Mouse (Mus musculus): ENCODE results near the gene Pitpnm2.
A peak's percentile ranks its signal among the peaks of the same experiment; 100 is the strongest.

The Pitpnm2 gene

DNA sequence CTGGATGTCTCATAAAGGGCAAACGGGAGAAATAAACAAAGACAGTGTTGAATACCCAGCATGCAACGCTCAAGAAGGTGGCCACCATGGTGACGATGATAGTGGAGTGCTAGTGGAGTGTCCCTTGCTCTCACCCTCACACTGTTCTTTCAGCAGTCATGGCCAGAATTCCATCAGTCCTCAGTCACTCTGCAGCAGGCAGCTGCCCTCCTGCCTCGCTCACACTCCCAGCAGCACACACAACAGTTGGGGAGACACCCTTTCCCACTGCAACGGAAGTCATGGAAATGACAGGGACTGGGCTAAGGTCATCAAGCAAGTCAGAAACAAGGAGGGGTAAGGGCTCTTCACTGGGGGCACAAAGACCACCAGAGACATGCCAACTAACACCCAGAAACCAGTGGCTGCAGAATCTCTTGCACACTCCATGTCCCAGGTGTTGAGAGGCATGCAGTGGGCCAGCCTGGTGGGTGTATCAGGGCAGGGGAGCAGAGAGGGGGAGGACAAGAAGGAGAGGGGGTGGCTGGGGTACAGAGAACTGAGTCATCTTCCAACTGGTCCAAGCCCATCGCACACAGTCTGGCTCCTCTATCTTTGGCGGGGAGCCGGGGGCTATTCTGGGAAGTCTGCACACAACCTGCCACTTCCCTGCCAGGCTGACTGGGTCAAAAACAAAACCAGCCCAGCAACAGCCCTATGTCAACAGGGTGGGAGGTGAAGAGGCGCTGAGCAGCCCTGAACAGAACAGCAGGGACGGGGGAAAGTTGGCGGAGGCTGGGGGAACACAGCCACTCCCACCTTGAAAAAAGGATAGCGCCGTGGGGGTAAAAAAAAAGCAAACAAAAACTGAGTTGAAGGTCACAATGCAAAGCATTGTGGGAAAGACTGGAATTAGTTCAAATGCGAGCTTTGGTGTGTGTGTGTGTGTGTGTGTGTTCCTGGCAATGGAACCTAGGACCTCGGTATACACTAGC is 76.3 kb downstream of the Pitpnm2 start:
- no peak for DNase-seq

DNA sequence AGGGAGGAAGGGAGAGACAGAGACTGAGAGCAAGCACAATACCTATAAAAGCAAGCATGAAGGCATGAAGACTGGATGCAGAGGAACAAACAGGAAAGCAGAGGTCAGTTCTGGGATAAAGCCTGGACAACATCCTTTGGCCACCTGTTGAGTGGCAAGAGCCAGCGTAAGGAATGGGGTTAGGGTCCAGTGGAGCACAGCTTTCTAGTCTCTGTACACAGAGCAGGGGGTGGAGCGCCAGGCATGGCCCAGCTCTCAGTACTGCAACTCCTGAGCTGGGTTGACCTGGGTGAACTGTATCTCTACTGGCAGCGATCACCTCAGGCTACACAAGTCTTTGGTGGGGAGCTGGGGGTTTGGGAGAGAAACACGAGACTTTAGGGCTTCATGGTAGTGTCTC is 77.3 kb downstream of the Pitpnm2 start:
- DNase-seq, result no peak

DNA sequence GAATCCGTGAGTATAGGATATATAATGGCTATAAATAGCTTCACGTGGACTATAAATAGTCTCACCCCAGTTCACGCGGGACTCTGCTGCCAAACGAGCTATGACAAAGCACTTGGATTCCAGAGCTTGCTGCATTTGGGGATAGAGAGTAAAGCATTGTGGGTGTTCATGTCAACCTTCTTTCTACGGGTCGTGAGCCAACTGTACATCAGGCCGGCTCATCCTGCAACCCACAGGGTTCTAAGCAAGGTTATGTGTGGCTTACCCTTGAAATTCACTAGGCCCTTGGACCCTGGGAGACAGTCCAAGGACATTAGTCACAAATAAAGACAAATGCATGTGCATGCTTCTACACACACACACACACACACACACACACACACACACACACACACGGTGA is 77.8 kb downstream of the Pitpnm2 start:
- no peak for DNase-seq

DNA sequence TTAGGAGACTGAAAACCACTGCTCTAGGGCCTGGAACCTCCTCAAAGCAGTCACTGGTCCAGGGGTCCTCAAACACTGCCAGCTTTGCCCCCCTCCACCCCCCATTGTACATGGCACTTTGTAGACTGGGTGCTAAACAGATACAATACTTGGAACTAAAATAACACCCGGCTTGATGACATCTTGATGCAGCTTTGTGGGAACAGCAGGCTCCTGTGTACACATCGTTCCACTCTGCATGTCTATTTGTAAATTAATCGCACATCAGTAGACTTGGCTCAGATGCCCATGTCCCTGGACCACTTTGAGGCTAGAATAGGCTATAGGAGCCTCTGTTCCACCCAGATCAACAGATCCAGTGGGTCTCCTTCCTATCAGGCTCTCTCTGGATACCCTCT is 80.3 kb downstream of the Pitpnm2 start:
- no peak for DNase-seq

DNA sequence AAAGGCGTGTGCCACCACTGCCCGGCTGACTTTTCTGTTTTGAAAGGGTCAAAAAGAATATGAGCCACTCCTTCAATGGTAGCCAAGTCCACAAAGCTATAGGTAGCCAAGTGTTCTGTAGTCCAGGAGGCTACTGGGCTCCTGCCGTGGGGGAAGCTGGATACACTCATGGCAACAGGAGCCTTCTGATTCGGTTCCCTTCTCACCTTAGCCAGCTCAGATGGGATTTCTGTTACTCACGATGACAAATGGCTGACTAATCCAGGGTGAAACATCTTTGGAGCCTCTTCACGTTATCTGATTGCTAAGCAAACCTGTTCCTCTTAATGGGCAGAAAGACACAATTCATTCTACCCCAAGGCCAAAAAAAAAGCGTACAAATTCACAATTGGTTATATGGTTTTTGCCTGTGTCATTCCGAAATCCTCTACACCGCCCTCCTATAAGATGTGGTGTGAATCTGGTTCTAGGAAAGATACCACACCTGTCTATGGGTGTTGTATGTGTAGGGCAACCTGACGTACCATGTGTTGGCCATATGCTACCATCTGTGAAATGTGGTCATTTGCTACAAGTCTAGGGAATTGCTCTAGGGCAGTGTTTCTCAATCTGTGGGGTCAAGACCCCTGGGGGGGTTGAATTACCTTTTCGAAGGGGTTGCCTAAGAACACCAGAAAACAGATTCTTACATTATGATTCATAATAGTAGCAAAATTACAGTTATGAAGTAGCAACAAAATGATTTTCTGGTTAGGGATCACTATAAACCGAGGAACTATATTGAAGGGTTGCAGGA is 80.9 kb downstream of the Pitpnm2 start:
- DNase-seq, result no peak

DNA sequence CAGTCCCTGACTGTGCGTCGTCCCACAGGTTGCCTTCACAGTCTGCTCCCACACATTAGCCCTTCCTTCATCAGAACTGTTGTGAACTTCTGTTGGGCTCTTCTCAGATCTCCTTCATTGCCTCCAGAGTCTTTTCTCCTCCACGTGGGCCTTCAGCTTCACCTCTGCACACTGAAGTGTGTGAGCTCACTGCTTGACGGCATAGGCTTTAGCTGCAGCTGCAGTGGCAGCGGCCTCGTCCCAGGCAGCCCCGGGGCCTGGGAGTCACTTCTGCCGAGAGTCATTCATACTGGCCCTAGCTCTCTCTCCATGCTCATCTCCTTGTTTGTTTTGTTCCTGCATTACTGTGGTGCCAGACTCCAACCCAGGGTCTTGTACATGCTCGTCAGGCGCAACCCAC is 81.9 kb downstream of the Pitpnm2 start:
- DNase-seq, result no peak

DNA sequence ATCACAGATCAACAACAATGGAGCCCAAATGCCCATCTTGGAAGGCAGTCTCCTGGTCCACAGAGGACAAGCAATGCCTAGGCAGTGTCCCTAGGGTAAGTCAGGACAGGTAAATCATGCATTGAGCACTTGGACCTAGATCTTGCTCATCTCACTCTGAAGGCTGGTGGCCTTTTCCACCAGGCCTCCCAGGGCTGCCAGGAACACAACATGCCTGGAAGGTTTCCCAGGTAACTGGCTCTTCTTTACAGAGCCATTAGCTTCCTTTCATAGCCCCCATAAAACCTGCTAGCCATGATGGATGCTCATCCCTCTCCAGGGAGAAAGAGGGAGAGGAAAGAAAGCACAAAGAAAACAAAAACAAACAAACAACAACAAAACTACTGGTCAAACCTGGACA is 82.8 kb downstream of the Pitpnm2 start:
- DNase-seq, result no peak

DNA sequence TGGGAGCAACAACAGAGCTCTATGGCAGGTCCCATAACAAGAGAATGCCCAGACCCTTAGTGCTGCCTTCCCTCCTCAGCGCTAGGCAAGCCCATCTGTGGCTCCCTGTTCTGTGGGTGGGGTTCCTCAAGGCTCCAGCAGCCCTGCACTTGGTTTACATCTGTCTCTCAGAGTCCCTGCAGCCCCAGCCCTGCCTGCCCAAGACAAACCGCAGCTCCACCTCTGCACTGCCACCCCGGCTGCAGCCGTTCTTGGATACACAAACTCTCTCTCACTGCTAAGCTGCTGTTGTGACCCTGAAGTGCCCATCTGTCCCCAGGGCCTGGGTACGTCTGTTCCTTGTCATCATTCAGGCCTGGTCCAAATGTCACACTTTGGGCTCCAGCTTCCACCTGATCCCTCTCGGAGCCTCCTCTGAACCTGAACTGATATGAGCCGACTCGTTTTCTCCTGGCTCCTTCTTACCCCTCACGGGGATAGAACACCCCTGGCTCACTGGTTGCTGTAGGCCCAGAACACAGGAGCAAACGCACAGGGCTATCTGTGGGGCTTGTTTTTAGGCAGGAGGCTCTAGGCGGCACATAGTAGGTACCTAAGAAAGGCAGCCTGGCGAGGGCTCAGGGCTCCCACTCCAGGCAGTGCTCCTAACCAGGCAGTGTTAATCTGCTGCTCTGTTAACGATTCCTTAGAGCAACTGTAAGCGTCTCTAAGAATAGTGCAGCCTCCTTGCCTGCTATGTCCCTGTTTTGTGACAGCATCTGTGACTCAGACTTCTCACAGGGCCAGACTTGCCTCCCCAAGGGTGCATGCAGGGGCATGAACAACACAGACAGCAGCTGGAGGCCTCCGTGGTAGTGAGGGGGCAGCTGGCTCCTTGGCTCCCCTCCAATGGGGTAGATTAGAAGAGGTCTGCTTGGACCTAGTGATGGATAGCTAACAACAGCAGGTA is 83.7 kb downstream of the Pitpnm2 start:
- DNase-seq, result peak; percentile 79

DNA sequence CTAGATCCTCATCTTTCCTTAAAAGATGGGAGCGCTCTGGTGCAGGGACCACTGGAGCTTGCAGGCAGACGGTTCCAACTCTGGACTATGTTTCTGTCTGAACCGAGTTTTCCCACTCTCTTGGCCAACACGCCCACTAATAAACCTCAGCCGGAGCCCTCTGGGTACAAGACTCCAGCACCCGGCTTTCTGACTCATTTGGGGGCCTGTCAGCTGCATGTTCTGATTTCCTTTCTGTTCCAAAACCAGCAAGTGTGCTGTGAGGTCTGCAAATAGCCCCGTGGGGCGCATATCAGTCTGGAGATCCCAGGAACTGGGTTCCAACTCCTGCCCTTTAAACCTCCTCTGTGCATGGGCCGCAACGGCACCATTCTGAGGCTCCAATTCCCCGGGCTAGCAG is 86.1 kb downstream of the Pitpnm2 start:
- DNase-seq, result no peak

DNA sequence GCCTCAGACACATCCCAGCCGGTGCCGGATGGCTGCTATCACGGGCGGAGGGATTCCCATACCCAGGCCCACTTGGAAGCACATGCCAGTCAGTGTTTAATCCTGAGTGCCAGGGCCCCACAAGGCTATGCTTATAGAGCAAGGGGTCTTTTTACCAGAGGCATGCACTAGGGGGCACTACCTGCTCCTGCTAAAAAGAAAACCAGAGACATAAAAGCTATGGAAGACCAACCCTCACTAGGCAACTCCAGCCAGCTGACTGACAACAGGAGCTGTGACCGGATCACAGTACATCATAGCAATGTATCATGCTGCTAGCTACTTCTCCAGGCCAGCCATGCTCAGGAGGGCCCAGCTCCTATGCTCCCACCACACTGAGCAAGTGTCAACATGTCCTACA is 87.0 kb downstream of the Pitpnm2 start:
- peak; percentile 89 for DNase-seq

DNA sequence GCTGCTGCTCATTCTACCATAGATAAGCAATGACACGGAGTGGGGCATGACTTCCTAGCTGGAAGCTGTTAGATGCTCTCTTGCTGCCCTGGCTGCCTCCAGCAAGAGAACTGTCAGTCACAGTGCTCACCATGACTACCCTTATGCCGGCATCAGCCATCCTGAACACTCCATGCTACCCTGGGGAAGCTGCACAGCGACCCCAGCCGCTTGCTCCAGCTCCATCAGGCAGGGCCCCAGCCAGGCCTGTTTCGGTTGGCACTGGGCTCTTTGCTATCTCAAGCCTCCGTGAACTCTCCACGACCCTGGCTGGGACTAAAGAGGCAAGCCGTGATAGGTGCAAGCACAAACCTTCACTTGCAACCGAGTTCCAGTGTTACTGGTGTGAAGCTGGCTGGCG is 87.7 kb downstream of the Pitpnm2 start:
- no peak for DNase-seq

DNA sequence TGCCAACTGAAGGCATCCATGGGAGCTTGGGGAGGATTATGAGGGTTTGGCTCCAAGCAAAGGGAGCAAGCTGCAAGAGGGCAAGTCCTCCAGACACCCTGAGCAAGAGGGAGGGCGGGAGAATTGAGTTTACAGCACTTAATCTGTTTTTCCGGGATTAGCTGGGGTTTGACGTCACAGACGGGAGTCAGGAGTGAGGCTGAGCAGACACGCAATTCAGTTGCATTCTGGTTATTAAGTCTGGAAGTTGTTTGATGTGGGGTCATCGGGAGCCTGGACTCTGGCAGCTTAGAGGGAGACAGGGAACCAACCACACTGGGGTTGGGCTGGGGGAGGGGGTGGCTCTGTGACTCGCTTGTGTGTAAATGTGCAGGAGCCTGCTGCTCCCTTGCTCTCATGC is 90.1 kb downstream of the Pitpnm2 start:
- no peak for DNase-seq

DNA sequence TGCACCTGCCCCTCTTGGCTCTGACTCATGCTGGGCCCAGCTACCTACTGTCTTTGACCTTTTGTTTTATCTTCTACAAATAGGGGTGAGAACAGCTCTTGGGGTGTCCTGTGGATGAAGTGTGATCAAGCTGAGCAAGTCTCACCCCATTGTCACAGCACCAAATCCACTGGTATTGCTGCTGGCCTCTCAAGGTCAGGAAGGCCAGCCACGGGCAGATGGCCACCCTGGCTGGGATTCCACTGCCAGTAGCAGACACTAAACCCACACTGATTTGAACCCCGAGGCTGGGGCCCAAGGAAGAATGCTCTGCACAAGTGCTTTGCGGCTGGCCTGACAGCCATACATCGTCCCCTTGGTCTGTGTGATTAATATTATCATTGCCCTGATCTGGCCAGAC is 91.3 kb downstream of the Pitpnm2 start:
- no peak for DNase-seq

DNA sequence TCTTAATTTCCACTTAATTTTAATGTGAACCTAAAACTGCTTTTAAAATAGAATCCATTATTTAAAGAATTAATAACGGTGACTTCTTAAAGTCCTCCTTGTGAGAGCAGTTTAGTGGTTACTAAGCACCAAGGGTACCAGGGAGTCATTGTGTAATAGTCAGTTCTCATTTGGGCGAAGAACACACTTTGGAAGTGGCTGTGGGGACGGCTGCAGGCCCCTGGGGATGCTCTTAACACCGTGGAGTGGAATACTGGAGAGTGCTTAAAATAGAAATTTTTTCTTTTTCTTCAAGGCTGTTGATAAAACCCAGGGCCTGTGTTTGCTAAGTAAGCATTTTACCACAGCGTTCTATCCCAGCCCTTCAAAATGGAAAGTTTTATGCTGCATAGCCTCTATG is 93.6 kb downstream of the Pitpnm2 start:
- DNase-seq, result no peak

DNA sequence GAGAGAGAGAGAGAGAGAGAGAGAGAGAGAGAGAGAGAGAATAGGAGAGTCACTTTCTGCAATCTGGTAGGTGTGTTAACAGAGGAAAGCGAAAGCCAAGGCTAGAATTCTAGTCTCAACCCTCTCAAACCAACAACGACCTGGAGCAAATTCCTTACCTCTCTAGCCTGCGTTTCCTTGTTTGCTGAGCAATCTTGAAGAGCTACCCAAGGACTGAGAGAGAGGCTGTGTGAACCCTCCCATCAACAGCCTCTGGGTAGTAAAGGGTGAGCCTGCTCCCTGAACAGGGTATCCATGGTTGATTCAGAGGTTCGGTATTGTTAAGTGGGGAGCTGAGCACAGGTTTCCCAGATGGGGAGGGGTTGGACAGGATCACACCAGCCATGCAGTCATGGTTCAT is 96.8 kb downstream of the Pitpnm2 start:
- DNase-seq, result no peak

DNA sequence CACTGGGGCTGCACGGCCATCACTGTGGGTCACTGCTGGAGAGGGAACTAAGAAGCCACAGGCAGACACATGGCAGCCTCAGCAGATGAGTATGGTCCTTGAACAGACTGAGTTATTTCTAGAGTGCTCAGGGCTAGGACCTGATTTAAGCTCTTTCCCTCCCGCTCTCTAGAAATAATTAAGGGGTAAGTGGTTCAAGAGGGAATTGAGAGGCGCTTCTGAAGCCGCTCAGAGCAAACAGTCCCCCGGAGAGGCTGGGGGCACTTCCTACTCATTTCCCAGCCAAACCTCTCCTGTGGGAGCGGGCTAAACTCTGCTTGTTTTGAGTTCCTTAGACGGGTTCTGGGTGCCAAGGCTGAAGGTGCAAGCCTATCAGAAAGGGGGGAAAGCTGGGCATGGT is 98.7 kb downstream of the Pitpnm2 start:
- no peak for DNase-seq

DNA sequence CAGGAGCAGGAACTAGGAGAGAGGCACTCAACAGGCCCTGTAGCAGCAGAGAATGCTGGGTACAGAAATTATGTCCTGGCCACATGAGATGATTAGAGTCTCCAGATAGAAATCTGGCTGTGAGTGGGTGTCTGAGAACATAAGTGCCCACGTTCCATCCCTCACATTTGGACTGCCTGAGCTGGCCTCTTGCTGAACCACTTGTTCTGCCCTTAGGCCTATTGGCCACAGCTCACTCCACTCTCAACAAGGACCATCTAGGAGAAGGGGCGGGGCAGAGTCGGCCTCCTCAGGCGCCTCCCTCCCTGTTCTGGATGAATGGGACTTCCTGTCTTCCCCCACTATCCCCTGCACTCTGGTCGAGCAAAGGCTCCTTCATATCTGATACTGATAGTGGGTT is 100.5 kb downstream of the Pitpnm2 start:
- DNase-seq, result no peak

DNA sequence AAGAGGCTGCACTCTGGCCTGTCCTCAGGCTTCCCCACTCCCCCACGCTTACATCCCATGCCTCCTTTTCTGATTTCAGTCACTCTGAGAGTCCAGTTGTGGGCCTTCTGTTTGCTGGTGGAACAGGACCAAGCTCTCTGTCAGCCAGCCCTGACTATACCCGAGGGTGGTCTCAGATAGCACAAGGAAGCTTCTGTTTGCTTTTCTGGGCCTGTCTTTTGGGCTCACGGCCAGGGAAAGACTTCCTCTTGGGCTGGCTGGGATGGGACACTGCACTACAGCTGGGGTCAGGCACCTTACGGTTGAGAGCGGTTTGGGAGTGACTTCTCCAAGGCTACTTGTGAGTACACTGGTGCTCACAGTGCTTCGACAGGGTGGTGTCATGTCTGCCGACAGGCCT is 111.5 kb downstream of the Pitpnm2 start:
- DNase-seq, result no peak

DNA sequence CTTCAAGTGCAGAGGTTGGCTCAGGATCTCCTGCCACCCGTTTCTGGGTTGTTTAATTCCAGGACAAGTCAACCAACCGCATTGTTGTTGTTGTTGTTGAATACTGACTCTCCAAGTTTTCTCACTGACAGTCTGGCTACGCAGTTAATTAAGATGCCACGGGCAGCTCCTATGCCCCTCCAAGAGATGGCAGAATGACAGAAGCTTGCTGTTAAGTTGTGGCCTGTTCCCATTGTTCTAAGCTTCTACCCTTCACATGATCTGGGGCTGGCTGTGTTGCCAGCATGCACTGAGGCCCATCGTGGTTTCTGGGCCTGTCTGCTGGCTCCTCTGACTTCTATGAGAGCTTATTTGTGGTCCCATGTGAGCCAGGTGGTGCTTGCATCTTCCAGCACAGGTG is 115.3 kb downstream of the Pitpnm2 start:
- DNase-seq, result no peak

DNA sequence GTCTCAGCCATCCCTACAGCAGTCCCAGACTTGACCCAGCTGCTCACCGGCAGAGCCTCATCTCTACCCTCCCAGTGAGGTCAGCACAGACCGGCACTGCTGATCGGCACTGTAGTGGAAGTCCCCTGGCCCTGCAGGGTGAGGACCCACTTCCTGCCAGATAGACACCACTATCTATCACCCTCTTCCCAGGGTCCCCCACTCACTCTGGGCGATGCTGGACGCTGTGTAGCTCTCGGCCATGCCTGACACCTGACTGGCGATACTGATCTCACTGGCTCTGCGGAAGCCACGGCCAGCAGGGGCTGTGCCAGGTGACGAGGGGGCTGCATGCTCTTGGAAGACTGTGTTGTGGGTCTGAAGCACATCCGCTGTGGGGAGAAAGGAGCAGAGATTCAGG is 124.5 kb downstream of the Pitpnm2 start:
- no peak for DNase-seq

DNA sequence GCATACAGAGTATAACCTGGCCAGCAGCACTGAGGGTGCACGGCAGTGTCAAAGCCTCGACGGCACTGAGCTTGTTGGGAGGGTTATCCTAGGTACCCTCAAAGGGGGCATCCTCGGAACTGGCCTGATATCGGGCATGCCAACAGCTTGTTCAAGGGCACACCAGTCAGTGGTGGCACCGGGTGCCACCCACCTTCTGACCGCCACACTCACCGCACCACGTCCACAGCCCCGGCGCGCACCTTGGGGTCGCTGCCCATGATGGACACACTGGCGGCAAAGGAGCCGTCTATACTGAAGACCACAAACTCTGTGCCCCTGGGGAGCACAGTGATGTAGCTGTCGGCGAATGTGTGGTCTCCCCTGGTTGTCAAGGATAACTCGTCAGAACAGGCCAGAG is 127.2 kb downstream of the Pitpnm2 start:
- no peak for DNase-seq

DNA sequence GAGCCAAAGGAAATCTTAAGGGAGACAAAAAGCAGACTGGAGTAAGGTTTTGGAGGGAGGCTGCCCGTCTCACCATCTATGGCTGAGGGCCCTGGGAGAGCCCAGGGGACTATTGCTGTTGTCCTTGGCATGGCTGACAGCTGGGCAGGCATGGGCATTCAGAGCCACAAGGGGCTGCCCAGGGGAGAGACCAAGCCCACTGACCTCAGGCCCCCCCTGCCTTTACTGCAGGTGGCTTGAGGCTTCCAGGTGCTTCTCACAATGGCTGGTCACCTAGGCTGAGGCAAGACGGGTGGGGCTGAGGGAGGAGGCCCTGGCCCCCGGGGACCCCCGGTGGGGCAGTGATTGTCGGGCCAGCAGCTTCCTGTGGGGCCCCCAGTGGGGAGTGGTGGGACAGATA is 130.4 kb downstream of the Pitpnm2 start:
- no peak for DNase-seq

All from thymus, postnatal 25 days (tissue).